Mouse (Mus musculus) G1E-ER4 (cell line): ENCODE results near the gene Nbea. TPM values are rescaled to one million over a fixed set of nuclear protein-coding genes. Genes with fewer than 3 reads are reported as not detected.

ENCODE experiments used
- GATA1 ChIP-seq: IDR thresholded peaks from one replicate; pipeline ENCODE4 v1.8.0; 2012; ENCODE audit warnings: low read length, inconsistent platforms
- polyA plus RNA-seq: library from polyadenylated mRNA; stranded (reverse); fragments of >175 nt; gene quantifications from 2 replicates; pipeline ENCODE4 v1.2.3, GENCODE M21; 2012

Gene Nbea
- polyA plus RNA-seq, 1 experiment: not detected

DNA sequence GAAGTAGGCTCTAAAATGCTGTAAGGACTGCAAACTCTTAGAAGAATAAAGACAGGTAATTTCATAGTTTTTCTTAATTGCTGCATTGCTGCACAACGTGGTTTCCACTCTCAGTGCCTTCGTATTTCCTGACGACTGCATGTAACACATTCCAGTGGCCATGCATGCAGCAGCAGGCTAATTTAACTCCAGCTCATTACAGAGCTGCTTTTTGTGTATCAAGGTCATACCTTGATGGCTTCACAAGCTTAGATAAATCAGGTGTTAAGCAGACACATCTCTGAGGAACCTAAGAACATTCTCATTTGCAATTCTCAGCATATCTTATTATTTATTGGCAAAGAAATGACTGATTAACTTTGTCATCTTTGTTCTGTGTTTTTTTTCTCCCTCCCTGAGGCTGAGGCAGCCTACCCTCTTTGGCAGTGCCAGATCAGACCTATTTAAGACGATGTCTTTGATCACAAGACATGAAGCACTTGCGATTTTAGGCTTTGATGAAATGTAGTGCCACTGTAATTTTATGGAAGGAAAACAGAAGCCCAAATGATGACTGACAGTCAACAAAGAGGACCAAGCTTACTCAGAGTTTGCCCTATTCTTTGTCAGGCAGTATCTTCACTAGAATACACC is 368.4 kb downstream of the Nbea start:
- no peak for TF ChIP-seq GATA1

DNA sequence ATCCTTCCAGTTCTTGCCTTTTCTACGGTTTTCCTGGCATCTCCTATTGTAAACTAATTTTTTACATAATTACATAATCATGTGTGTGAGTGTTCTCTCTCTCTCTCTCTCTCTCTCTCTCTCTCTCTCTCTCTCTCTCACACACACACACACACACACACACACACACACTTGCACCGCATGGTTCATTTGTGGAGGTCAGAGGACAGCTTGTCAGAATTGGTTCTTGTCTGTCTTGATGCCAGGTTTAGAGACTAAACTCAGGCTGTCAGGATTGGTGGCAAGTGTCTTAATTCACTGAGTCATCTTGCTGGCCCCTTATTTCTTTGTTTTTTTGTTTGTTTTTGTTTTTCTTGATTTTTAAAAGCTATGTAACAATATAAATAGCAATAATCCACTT is 388.7 kb downstream of the Nbea start:
- no peak for TF ChIP-seq GATA1

DNA sequence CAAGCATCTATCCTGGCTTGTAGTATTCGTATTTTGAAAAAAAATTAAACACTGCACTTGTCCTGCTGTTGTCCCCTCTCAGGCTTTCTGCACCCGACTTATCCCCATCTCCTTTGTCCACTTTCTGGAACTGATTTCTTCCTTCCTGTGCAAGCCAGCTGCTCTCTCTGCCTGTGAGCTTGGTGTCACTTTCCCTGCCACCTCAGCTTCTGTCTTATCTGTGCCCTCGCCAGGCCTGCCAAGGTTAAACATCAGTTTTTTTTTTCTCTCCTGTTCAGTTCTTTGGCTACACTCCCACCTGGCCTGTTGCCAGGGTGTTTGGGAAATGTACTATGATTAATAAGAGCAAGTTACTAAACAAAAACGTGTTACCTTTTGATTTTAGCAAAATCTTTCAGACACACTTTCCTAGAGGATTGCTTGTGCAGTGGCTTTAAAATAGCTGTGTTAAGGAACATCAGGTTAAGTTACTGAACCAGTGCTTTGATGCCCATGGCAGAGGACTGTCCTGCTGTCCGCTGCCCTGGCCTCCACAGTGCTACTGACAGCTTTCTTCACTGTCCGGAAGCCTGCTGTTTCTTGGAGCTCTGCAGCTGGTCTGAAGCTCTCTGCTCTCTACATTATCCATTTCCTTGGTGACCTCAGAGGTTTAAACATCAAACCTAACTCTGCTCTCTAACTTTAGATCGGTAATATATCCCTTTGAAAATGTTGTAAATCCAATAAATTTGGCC is 389.5 kb downstream of the Nbea start:
- no peak for TF ChIP-seq GATA1

DNA sequence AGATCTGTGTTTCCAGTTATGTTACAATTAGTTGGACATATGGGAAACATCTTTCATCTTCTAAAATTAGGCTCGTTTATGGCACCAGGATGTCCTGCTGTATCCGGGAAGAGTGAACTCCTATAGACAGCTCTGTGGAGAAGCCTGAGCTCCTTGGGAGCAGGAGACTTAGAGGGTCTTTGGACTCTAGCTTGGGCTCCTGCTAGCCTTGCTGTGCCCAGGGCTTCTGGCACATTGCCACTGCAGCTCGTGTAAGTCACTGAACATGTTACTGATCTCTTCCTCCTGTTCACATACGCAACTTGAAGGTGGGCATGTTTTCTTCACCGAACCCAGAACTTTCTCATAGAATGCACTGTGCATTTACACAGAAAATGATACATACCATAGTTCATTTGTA is 391.2 kb downstream of the Nbea start:
- no peak for TF ChIP-seq GATA1

DNA sequence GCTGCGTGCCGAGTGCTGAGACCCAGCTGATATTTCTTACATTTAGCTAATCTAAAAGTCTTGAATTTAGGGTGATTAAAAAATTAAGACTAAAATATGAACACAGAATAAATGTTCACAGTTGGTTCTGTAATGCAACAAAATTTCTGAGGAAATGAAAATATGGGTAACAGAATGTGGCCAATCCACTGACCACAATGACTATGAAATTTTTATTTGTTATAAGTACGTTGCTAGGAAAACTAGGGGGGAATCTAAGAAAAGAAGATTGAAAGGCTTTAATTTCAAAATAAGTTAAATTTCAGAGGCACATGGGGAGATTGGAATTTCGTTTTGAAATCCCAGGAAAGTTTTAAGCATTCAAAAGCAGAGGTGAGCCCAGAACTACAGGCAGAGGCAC is 392.9 kb downstream of the Nbea start:
- TF ChIP-seq GATA1: no peak

DNA sequence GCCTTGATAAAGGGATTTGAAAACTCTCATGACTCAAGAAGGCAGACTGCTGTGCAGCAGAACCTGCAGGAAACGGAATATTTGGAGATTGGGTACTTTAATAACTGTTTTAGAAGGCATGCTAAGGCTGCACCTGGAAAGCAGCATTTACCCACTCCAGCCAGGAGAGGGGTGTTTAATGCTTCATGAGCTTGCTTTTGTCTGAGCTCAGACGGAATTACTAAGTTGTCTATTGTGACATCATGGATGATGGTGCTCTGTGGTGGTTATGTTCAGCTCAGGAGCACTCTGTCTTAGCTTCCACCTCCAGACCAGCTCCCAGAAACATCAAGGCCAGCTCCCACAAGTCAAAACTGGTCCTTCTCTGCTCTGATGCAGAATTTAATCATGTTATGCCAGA is 393.6 kb downstream of the Nbea start:
- TF ChIP-seq GATA1: no peak

DNA sequence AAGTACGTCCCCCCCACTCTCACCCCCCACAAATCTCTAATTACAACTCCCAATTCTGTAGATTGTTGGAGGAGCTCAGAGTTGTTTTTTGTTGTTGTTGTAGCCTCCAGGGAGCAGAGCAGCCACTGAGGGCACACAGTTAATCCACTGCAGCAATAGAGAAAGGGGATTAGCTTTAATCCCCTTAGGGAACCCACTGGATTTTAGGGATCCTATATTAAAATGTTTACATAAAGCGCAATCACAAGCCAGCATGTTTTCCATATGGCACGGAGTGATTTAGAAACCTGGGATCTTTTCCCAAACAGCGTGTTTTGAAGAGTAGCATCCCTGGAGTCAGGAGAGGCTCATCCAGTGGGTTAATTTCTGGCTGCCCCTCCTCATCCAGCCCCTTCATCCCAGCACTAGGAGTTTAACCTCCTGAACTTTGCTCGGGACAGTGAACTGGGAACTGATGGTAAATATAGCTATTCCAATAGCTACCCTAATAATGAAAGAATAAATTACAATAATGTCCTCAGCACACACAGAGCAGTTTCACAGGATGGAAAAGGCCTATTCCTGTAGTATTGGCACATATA is 394.8 kb downstream of the Nbea start:
- no peak for TF ChIP-seq GATA1

DNA sequence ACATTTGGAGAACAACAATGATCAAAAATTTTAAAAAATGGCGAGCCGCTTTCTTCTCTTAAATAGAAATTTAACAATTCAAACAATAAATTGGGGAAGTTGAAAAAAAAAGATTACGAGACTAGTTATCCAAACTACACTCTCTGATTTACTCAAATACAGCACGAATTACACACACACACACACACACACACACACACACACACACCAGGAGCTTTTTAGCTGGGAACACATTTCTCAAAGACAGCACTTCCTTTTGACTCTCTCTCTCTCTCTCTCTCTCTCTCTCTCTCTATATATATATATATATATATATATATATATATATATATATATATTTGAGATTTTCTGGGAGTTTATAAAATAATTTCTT is 395.3 kb downstream of the Nbea start:
- TF ChIP-seq GATA1: no peak

DNA sequence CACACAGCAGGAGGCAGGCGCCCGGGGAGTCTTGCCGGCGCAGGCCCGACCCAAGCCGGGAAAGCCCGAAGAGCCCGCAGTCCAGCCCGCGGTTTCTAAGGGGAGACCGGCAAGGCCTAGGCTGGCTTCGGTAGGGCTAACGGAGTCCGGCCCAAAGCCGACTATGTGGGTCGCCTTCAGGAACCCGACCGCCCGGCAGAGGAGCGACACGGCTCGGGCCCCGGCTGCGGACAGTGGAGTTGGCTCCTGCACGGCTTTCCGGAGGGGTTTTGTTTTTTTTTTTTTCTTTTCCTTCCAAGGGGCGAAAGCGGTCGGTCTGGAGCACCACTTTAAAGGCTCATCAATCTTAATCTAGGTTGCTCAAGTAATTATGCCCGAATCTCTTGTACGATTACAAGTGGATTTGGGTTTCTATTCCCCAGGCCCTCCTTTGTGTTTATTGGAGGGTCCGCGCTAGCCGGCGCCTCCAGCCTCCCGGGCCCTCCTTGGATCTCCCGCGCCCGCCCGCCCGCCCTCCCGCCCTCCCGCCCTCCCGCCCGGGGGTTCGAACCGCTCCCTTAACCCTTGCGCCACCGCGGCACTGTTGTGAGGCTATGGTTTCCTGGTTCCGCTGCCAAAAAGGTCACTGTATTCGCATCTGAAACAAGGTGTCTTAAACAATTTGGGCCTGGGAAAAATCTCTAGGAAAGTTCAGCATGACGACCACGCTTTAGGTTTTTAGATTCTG is 395.9 kb downstream of the Nbea start:
- no peak for TF ChIP-seq GATA1

DNA sequence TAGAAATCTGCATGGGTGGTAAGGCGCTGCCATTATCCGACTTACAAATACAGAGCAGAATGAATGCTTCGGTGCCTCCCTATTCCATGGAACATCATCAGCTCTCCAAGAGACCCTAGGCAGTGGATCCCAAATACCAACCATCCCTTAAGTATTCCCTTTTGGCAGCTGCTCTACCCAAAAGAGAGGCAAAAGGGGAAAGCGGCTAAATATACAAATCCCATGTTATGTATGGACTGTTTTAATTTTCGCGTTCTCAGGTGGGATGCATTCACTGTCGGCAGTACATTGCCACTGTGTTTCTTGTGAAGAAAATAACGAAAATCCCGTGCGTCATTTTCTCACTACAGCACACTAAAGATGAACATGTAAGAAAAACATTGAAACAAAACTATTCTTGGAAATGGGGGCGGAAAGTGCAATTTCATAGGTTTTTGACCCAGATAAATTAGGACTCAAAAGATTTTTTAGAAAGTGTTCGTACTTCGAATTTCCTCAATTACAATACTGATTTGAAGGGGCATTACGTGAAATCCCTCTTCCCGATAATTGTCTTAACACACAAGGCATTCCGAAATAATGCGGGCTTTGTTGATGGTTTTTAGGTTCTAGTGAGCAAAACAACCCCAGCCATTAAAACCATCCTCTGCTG is 396.5 kb downstream of the Nbea start:
- no peak for TF ChIP-seq GATA1

DNA sequence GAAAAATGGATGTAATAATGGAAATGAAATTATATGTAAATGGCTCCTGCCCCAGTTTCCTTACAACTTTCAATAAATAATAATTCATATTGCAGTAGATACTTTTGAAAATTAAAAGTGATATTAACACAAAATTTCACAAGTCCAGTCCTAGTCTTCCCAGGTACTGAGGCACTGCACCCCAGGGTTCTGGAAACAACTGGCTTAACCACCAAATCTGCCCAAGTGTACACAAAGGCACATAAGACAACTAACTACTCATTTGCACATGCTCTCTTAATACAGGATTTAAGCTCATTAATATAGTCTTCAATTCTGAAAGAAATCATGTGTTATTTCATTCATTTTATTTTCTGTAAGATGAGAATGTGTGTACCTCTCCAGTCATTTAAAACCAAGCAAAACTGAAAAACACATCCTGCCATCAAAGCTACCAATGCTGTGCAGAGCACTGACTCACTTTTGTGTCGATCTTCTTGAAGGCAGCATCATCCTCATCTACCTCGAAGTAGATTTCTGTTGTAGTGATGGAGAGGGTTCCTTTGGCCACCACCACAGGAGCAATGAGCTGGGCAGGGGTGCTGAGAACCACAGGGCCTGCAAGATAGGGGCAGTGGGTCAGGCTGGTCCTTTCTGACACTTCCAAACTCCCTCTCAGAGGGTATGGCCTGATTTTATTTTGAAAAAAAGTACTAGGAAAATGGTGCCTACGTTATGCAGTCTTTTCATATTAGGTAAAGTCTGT is 397.3 kb downstream of the Nbea start:
- TF ChIP-seq GATA1: no peak

DNA sequence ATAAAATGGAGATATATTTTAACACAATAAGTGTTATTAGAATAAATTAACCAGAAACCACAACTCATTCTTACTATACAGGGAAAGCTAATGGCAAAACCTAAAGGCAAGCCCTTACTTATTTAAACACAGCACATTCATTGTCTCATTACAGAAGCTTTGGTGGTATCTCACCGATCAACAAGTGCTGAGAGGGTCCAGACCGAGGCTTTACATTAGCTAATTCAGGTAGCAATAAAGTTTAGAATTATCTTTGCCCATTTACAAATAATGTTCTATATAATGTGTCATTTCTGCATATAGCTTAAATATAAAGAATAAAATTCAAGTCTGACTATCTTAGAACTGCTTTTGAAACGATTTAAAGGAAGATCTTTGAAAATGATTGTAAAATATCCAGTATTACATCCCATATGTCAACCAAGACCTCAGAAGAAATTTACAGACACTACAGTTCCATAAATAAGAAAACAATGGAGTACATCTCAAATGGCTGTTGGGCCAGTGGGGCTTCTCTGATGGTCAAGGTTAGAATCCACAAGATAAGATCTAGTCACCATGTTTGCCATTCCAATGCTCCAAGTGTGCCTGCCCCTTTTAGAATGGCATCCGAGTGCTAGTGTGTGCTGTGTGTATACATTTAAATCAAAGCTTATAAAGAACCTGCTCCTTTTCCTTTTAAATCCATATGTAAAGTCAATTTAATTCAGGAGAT is 398.1 kb downstream of the Nbea start:
- no peak for TF ChIP-seq GATA1

DNA sequence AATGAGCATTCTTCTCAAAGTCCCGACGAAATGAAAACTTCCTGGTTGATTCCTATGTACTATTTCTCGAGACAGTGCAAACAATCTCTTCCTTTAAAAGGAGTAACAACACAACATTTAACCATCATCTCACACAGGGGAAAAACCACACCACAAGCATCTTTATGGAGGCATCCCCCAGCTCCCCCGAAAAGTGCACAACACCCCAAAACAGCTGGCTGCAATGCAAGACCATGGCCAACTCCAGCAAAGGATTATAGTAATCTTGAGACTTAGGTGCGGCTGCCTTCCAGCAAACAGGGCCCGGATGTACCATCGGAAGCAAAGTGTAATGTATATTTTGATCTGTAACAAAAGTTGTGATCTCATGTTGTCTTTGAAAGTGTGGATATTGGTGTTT is 399.4 kb downstream of the Nbea start:
- no peak for TF ChIP-seq GATA1

DNA sequence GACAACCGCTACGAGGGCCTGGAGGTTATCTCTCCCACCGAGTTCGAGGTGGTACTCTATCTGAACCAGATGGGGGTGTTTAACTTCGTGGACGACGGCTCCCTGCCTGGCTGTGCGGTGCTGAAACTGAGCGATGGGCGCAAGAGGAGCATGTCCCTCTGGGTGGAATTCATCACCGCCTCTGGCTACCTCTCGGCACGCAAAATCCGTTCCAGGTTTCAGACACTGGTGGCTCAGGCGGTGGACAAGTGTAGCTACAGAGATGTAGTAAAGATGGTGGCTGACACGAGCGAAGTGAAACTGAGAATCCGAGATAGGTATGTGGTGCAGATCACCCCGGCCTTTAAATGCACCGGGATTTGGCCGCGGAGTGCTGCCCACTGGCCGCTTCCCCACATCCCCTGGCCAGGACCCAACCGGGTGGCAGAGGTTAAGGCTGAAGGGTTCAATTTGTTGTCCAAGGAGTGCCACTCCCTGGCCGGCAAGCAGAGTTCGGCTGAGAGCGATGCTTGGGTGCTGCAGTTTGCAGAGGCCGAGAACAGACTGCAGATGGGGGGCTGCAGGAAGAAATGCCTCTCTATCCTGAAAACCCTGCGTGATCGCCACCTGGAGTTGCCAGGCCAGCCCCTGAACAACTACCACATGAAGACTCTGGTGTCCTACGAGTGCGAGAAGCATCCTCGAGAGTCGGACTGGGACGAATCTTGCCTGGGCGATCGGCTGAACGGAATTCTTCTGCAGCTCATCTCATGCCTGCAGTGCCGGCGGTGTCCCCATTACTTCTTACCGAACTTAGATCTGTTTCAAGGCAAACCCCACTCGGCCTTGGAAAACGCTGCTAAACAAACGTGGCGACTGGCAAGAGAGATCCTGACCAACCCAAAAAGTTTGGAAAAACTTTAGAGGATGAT is 400.1 kb downstream of the Nbea start:
- TF ChIP-seq GATA1: no peak
